Mouse (Mus musculus) left cerebral cortex, postnatal 10 days (tissue): ENCODE data around the gene Gp1ba. TPM values are rescaled to one million over a fixed set of nuclear protein-coding genes. Genes with fewer than 3 reads are reported as not detected.

ENCODE experiments used
- DNase-seq, 2 experiments: peaks; one replicate each; pipeline ENCODE4 v3.0.0; 2021 to 2022; ENCODE audit warnings: low spot score in 2 of 2, mixed read lengths in 1 of 2; ENCODE audit errors: extremely low spot score in 1 of 2
- intact Hi-C: fragments of 180-260 bp; cut with DNase I; formaldehyde crosslinking; loops from one replicate; pipeline ENCODE4 v1.15.1; 2025
- total RNA-seq, 2 experiments: library from RNA; stranded (reverse); gene quantifications; 2 replicates each; pipeline ENCODE4 v1.2.3; 2021

Gene Gp1ba
- not detected for total RNA-seq

GRCm38 (mm10) chr11:70638714-70639278 is at the start of gene Gp1ba:
Gene Gp1ba, plus strand, starts transcription at chr11:70639122.
- DNase-seq, result no peak
- intact Hi-C loops, result no loop called here

GRCm38 (mm10) chr11:70591733-70592132 is 47.2 kb upstream of the Gp1ba start:
- intact Hi-C loops, result no loop called here
- no peak for DNase-seq

GRCm38 (mm10) chr11:70594253-70594989 is 44.5 kb upstream of the Gp1ba start:
- no peak for DNase-seq
- intact Hi-C loops, result no loop called here

GRCm38 (mm10) chr11:70595638-70596037 is 43.3 kb upstream of the Gp1ba start:
- DNase-seq, result no peak
- intact Hi-C loops, result loop anchor here (5.0 kb wide), 1 partner anchor 33 kb away; the partner anchor contains the start of gene Mink1

GRCm38 (mm10) chr11:70596094-70596493 is 42.8 kb upstream of the Gp1ba start:
- intact Hi-C loops, result loop anchor here (5.0 kb wide), 1 partner anchor 34 kb away; the partner anchor contains the start of gene Mink1
- no peak for DNase-seq

- intact Hi-C loops, result loop anchor here (5.0 kb wide), 1 partner anchor 35 kb away; the partner anchor contains the start of gene Mink1
- DNase-seq, result no peak
Measured at GRCm38 (mm10) chr11:70597301-70597700, 41.6 kb upstream of the Gp1ba start.

- no peak for DNase-seq
- intact Hi-C loops, result loop anchor here (5.0 kb wide), 1 partner anchor 36 kb away; the partner anchor contains the start of gene Mink1
Measured at GRCm38 (mm10) chr11:70598451-70598953, 40.4 kb upstream of the Gp1ba start.

GRCm38 (mm10) chr11:70605024-70605566 is 33.8 kb upstream of the Gp1ba start:
- intact Hi-C loops, result loop anchor here (5.0 kb wide), 2 partner anchors 63 to 88 kb away; partner anchors contain the start of genes Gltpd2 and Pld2
- peak; percentile 46 to 76 for DNase-seq

GRCm38 (mm10) chr11:70606717-70607116 is 32.2 kb upstream of the Gp1ba start:
- no peak for DNase-seq
- intact Hi-C loops, result loop anchor here (5.0 kb wide), 2 partner anchors 64 to 89 kb away; partner anchors contain the start of genes Gltpd2 and Pld2

GRCm38 (mm10) chr11:70607611-70608010 is 31.3 kb upstream of the Gp1ba start:
- DNase-seq, result no peak
- intact Hi-C loops, result loop anchor here (5.0 kb wide), 2 partner anchors 65 to 90 kb away; partner anchors contain the start of genes Gltpd2 and Pld2

- intact Hi-C loops, result loop anchor here (5.0 kb wide), 2 partner anchors 66 to 91 kb away; partner anchors contain the start of genes Gltpd2 and Pld2
- no peak for DNase-seq
Measured at GRCm38 (mm10) chr11:70608381-70609066, 30.4 kb upstream of the Gp1ba start.

- intact Hi-C loops, result loop anchor here (10.0 kb wide), 1 partner anchor 166 kb away; no protein-coding TSS in a partner anchor
- no peak for DNase-seq
Measured at GRCm38 (mm10) chr11:70610752-70611151, 28.2 kb upstream of the Gp1ba start.

GRCm38 (mm10) chr11:70612505-70612904 is 26.4 kb upstream of the Gp1ba start:
- no peak for DNase-seq
- intact Hi-C loops, result loop anchor here (10.0 kb wide), 1 partner anchor 168 kb away; no protein-coding TSS in a partner anchor

GRCm38 (mm10) chr11:70615074-70615473 is 23.8 kb upstream of the Gp1ba start:
- peak in 1 of 2 experiments; percentile 75 for DNase-seq
- intact Hi-C loops, result loop anchor here (10.0 kb wide), 1 partner anchor 170 kb away; no protein-coding TSS in a partner anchor

GRCm38 (mm10) chr11:70615516-70616093 is 23.3 kb upstream of the Gp1ba start, which contains the start of gene 4930544D05Rik:
Gene 4930544D05Rik, plus strand, starts transcription at chr11:70615848.
- intact Hi-C loops, result loop anchor here (10.0 kb wide), 1 partner anchor 171 kb away; no protein-coding TSS in a partner anchor
- no peak for DNase-seq

GRCm38 (mm10) chr11:70619101-70619500 is 19.8 kb upstream of the Gp1ba start, which contains the start of gene Chrne:
Gene Chrne, minus strand, starts transcription at chr11:70619216.
- DNase-seq, result no peak
- intact Hi-C loops, result loop anchor here (10.0 kb wide), 1 partner anchor 174 kb away; no protein-coding TSS in a partner anchor

GRCm38 (mm10) chr11:70621972-70622814 is 16.7 kb upstream of the Gp1ba start:
- no peak for DNase-seq
- intact Hi-C loops, result loop anchor here (5.0 kb wide), 1 partner anchor 105 kb away; the partner anchor contains the start of gene Gltpd2
